8 mouse cellular contexts compared by ENCODE assay signal in genomic region chr12:4593166-4593929, GRCm38 (mm10). TPM values are rescaled to one million over a fixed set of nuclear protein-coding genes. Genes with fewer than 3 reads are reported as not detected.
DNase-seq lines count a peak whose midpoint lies in the region; ATAC-seq and TF ChIP-seq lines count a peak whose summit lies in the region.

No protein-coding gene starts in this region.

- TF ChIP-seq POLR2A in cortical plate, adult 2 months (IDR thresholded peaks at IDR 0.05; ENCODE audit: extremely low read depth, insufficient read depth, low read length), result no peak

- peak overlapping the region; percentile 100 for H3K9ac ChIP-seq in intestine, postnatal 0 days (ENCODE audit: low read depth, low read length)
- H3K9ac ChIP-seq in liver, embryonic 13.5 days, result peak overlapping the region; percentile 95

- no peaks in the 10 kb centered on the region for H3K36me3 ChIP-seq in intestine, postnatal 0 days (ENCODE audit: control insufficient read depth, insufficient read depth)
- no peaks in the 10 kb centered on the region for H3K36me3 ChIP-seq in liver, embryonic 13.5 days
- 0 out of 2 replicates have a peak, but pooled peaks cover 2% of the 10 kb centered on the region for H3K36me3 ChIP-seq in splenic B cell, adult 2 months (ENCODE audit: control insufficient read depth, insufficient read depth, low read length, poor library complexity, severe bottlenecking)

- DNase-seq in layer of hippocampus, adult 2 months (ENCODE audit: low spot score in 2 of 2), result peak in 1 of 2 experiments; percentile 28
- DNase-seq in layer of hippocampus, adult 8-10 months (ENCODE audit: low spot score in 2 of 2), result no peak
- peak; percentile 34 for DNase-seq in gastrocnemius, postnatal 25 days
- peak; percentile 55 for DNase-seq in liver, embryonic 13.5 days
- peak; percentile 69 for DNase-seq in naive thymus-derived CD4-positive, alpha-beta T cell, adult 2 months (ENCODE audit: low read depth)
- peak; percentile 84 for DNase-seq in splenic B cell, adult 2 months (ENCODE audit: low read depth, low spot score)

- peak overlapping the region; percentile 58 for H3K4me3 ChIP-seq in layer of hippocampus, adult 2 months
- peak overlapping the region; percentile 59 for H3K4me3 ChIP-seq in cortical plate, adult 2 months (ENCODE audit: insufficient read depth, low read length)
- H3K4me3 ChIP-seq in intestine, postnatal 0 days (ENCODE audit: low read depth, low read length), result peak overlapping the region; percentile 97
- peak overlapping the region; percentile 94 for H3K4me3 ChIP-seq in liver, embryonic 13.5 days (replicated peaks)

- under 1% methylated on average over 79 of the region's 80 CpGs for WGBS in intestine, postnatal 0 days
- under 1% methylated on average over 67 of the region's 80 CpGs for WGBS in liver, embryonic 13.5 days (ENCODE audit: insufficient replicate concordance)

- no peaks in the 10 kb centered on the region for H3K27me3 ChIP-seq in intestine, postnatal 0 days (replicated peaks; ENCODE audit: control insufficient read depth, insufficient read depth, low read length)
- H3K27me3 ChIP-seq in liver, embryonic 13.5 days, result no peaks in the 10 kb centered on the region
- no peaks in the 10 kb centered on the region for H3K27me3 ChIP-seq in splenic B cell, adult 2 months (ENCODE audit: control insufficient read depth, insufficient read depth, low read length, poor library complexity, severe bottlenecking)

- ATAC-seq in intestine, postnatal 0 days, result peak; percentile 89
- ATAC-seq in liver, embryonic 13.5 days (ENCODE audit: low read depth), result peak; percentile 85

- H3K27ac ChIP-seq in layer of hippocampus, adult 2 months, result peak overlapping the region; percentile 99
- peak overlapping the region; percentile 91 for H3K27ac ChIP-seq in cortical plate, adult 2 months (ENCODE audit: insufficient read depth, low read length)
- peak overlapping the region; percentile 98 for H3K27ac ChIP-seq in intestine, postnatal 0 days (ENCODE audit: low read depth, low read length)
- H3K27ac ChIP-seq in liver, embryonic 13.5 days, result peak overlapping the region; percentile 85

- H3K9me3 ChIP-seq in intestine, postnatal 0 days (ENCODE audit: control insufficient read depth), result no peaks in the 10 kb centered on the region
- H3K9me3 ChIP-seq in liver, embryonic 13.5 days (replicated peaks), result no peaks in the 10 kb centered on the region

- H3K4me2 ChIP-seq in intestine, postnatal 0 days (replicated peaks; ENCODE audit: low read depth), result peak overlapping the region; percentile 91
- H3K4me2 ChIP-seq in liver, embryonic 13.5 days, result peak overlapping the region; percentile 94

- no peak for TF ChIP-seq CTCF in layer of hippocampus, adult 2 months (conservative IDR thresholded peaks at IDR 0.05)
- TF ChIP-seq CTCF in cortical plate, adult 2 months (IDR thresholded peaks at IDR 0.05; ENCODE audit: extremely low read depth, insufficient read depth, low read length), result no peak
- no peak for TF ChIP-seq CTCF in intestine, postnatal 0 days (IDR thresholded peaks at IDR 0.05; ENCODE audit: low read depth)

- H3K4me1 ChIP-seq in cortical plate, adult 2 months (ENCODE audit: control insufficient read depth, insufficient read depth, low read length), result peaks cover 9% of the 10 kb centered on the region
- H3K4me1 ChIP-seq in intestine, postnatal 0 days (replicated peaks; ENCODE audit: control insufficient read depth, insufficient read depth, low read length), result no peaks in the 10 kb centered on the region
- peaks cover 41% of the 10 kb centered on the region for H3K4me1 ChIP-seq in liver, embryonic 13.5 days (replicated peaks)

RNA-seq across cellular contexts. Expression of gene Gm3625, which starts 0.6 kb away (rescaled TPM):
- total RNA-seq in layer of hippocampus, adult 2 months (2021), result not detected
- total RNA-seq in layer of hippocampus, adult 8-10 months (2022), result not detected
- polyA plus RNA-seq in cortical plate, adult 2 months (2012; rRNA removed), result not detected in 2 replicates
- not detected for total RNA-seq in gastrocnemius, postnatal 25 days (2021)
- not detected in 2 replicates for polyA plus RNA-seq in intestine, postnatal 0 days (2015; fragmentation: Nextera tagmentation; extraction: Ambion mirVana)
- polyA plus RNA-seq in liver, embryonic 13.5 days (2015; fragmentation: Nextera tagmentation; extraction: Ambion mirVana), result not detected in 2 replicates

RNA-seq across cellular contexts. Expression of gene Itsn2, which starts 0.9 kb away (rescaled TPM):
- 100 to 1,000 TPM in 1 of 2 experiments, 10 to 100 TPM in 1; 88.6 to 101 TPM for total RNA-seq in layer of hippocampus, adult 2 months (2021)
- total RNA-seq in layer of hippocampus, adult 8-10 months (2022), result 100 to 1,000 TPM in 1 of 4 experiments, 10 to 100 TPM in 3; 84.0 to 104 (median 91.1) TPM
- 42.4 and 46.9 TPM in 2 replicates for polyA plus RNA-seq in cortical plate, adult 2 months (2012; rRNA removed)
- 10 to 100 TPM; 17.9 to 22.2 TPM for total RNA-seq in gastrocnemius, postnatal 25 days (2021)
- 26.1 and 27.1 TPM in 2 replicates for polyA plus RNA-seq in intestine, postnatal 0 days (2015; fragmentation: Nextera tagmentation; extraction: Ambion mirVana)
- 24.2 and 27.9 TPM in 2 replicates for polyA plus RNA-seq in liver, embryonic 13.5 days (2015; fragmentation: Nextera tagmentation; extraction: Ambion mirVana)

Comparison
In these comparisons a context has a peak if more than half of its experiments do, and no peak if none do; other contexts are left out.
1. DNase-seq: peak in gastrocnemius, postnatal 25 days (single experiment), liver, embryonic 13.5 days (single experiment), naive thymus-derived CD4-positive, alpha-beta T cell, adult 2 months (single experiment) and splenic B cell, adult 2 months (single experiment); none in layer of hippocampus, adult 8-10 months (0 of 2).
2. RNA of gene Gm3625, which starts 0.6 kb away (total RNA-seq): not detected in gastrocnemius, postnatal 25 days; not detected in layer of hippocampus, adult 2 months and not detected in layer of hippocampus, adult 8-10 months; every median in the first group is over 10 times any median in the second.
3. Peak in every context shown above with its lines, with median percentiles within 50 percentile points of each other: H3K27ac ChIP-seq and H3K4me3 ChIP-seq.